Comparison of ENCODE assay signal across 8 mouse cellular contexts in the genomic region with DNA sequence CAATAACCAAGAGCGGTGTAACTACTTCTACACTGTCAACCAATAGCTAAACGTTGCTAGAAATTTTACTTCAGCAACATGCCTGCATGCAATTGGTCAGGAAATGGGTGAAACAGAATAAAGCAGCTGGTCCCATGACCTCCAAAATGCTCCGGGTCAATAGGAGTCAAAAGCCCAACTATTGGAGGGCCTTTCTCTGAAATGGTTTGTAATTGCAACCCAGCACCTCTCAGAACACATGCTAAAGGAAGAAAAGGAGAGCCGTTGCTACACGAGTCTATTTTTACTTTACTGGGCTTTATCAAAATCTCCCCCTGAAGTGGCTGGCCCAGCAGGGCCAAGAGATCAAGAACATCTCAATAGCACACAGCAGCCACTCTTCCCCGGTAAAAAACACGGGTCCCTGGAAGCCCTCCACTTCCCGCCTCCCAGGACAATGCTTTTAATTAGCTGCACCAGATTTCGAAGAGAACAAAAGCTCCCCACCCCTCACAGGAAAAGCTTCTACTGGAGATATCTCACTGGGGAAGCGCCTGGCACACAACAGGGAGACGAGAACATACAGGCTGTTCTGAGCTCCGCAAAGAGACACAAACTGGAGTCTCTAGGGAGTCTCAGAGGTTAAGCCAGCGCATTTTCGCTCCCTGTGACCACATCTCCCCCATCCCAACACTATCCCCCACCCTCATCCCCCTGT. TPM values are rescaled to one million over a fixed set of nuclear protein-coding genes. Genes with fewer than 3 reads are reported as not detected.
DNase-seq lines count a peak whose midpoint lies in the region; ATAC-seq lines count a peak whose summit lies in the region.

No protein-coding gene starts in this region.

- intact Hi-C loops in left cerebral cortex, postnatal 36 days (cut with DNase I) = no loop called here

- no peak overlapping the region for H3K9ac ChIP-seq in forebrain, embryonic 15.5 days (replicated peaks)
- 0 out of 2 replicates have a peak overlapping the region, but pooled peaks have one; percentile 8 for H3K9ac ChIP-seq in hindbrain, embryonic 12.5 days

- no peak overlapping the region for H3K4me3 ChIP-seq in forebrain, embryonic 15.5 days
- no peak overlapping the region for H3K4me3 ChIP-seq in hindbrain, embryonic 12.5 days
- H3K4me3 ChIP-seq in midbrain, embryonic 10.5 days = peak overlapping the region; percentile 32

- no peak overlapping the region; the same call in 1 of the 2 replicates for H3K27ac ChIP-seq in forebrain, embryonic 15.5 days (replicated peaks)
- H3K27ac ChIP-seq in hindbrain, embryonic 12.5 days = peak overlapping the region; percentile 66
- peak overlapping the region; percentile 90 for H3K27ac ChIP-seq in midbrain, embryonic 10.5 days (replicated peaks)

- H3K4me1 ChIP-seq in forebrain, embryonic 15.5 days = peaks cover 54% of the 10 kb centered on the region
- H3K4me1 ChIP-seq in hindbrain, embryonic 12.5 days = peaks cover 50% of the 10 kb centered on the region
- H3K4me1 ChIP-seq in midbrain, embryonic 10.5 days = peaks cover 85% of the 10 kb centered on the region

- H3K27me3 ChIP-seq in forebrain, embryonic 15.5 days = no peaks in the 10 kb centered on the region
- H3K27me3 ChIP-seq in hindbrain, embryonic 12.5 days = peaks cover 3% of the 10 kb centered on the region; the same call in 1 of the 2 replicates
- H3K27me3 ChIP-seq in midbrain, embryonic 10.5 days (ENCODE audit: low read depth, poor library complexity, severe bottlenecking) = peaks cover 36% of the 10 kb centered on the region

- H3K36me3 ChIP-seq in forebrain, embryonic 15.5 days = no peaks in the 10 kb centered on the region
- H3K36me3 ChIP-seq in hindbrain, embryonic 12.5 days = no peaks in the 10 kb centered on the region
- no peaks in the 10 kb centered on the region for H3K36me3 ChIP-seq in midbrain, embryonic 10.5 days

- peak; percentile 29 for DNase-seq in adrenal gland, postnatal 10 days
- DNase-seq in adrenal gland, postnatal 25 days = no peak
- DNase-seq in left cerebral cortex, postnatal 36 days (ENCODE audit: low spot score in 2 of 2) = peak; percentile 62 to 65
- DNase-seq in midbrain, embryonic 10.5 days (ENCODE audit: low spot score) = peak; percentile 64
- DNase-seq in testis, postnatal 10 days (ENCODE audit: low spot score) = peak; percentile 47
- no peak for DNase-seq in thymus, postnatal 25 days

- 0 out of 2 replicates have a peak, but pooled peaks have one; percentile 17 for ATAC-seq in forebrain, embryonic 15.5 days (replicated peaks)
- ATAC-seq in hindbrain, embryonic 12.5 days (ENCODE audit: low FRiP score) = no peak

- H3K9me3 ChIP-seq in forebrain, embryonic 15.5 days = no peaks in the 10 kb centered on the region
- no peaks in the 10 kb centered on the region for H3K9me3 ChIP-seq in hindbrain, embryonic 12.5 days (replicated peaks)
- no peaks in the 10 kb centered on the region for H3K9me3 ChIP-seq in midbrain, embryonic 10.5 days (replicated peaks)

- H3K4me2 ChIP-seq in forebrain, embryonic 15.5 days (replicated peaks) = peak overlapping the region; percentile 21; the same call in 1 of the 2 replicates
- peak overlapping the region; percentile 36 for H3K4me2 ChIP-seq in hindbrain, embryonic 12.5 days (replicated peaks)

- WGBS in forebrain, embryonic 15.5 days = 11% methylated on average over 14 of the region's 14 CpGs
- WGBS in hindbrain, embryonic 12.5 days = 8% methylated on average over 14 of the region's 14 CpGs
- WGBS in midbrain, embryonic 10.5 days = 10% methylated on average over 14 of the region's 14 CpGs

RNA-seq across cellular contexts. Expression of a gene that starts 15.2 kb away (rescaled TPM):
- total RNA-seq in adrenal gland, postnatal 10 days (2021) = 10 to 100 TPM; 33.8 to 34.5 TPM
- total RNA-seq in adrenal gland, postnatal 25 days (2021) = 45.7 and 60.0 TPM in 2 replicates
- 5.2 and 6.4 TPM in 2 replicates for polyA plus RNA-seq in forebrain, embryonic 15.5 days (2015; fragmentation: Nextera tagmentation; extraction: Ambion mirVana)
- 6.0 and 9.4 TPM in 2 replicates for polyA plus RNA-seq in hindbrain, embryonic 12.5 days (2016; fragmentation: Nextera tagmentation; extraction: Ambion mirVana)
- 1 to 10 TPM; 4.8 TPM for total RNA-seq in left cerebral cortex, postnatal 36 days (2021)
- polyA plus RNA-seq in midbrain, embryonic 10.5 days (2016; fragmentation: Nextera tagmentation; extraction: Ambion mirVana) = 6.4 and 7.3 TPM in 2 replicates

RNA-seq across cellular contexts. Expression of a gene that starts 30.8 kb away (rescaled TPM):
- 10 to 100 TPM; 13.8 to 16.5 TPM for total RNA-seq in adrenal gland, postnatal 10 days (2021)
- total RNA-seq in adrenal gland, postnatal 25 days (2021) = 14.5 and 16.9 TPM in 2 replicates
- polyA plus RNA-seq in forebrain, embryonic 15.5 days (2015; fragmentation: Nextera tagmentation; extraction: Ambion mirVana) = 36.6 and 37.8 TPM in 2 replicates
- polyA plus RNA-seq in hindbrain, embryonic 12.5 days (2016; fragmentation: Nextera tagmentation; extraction: Ambion mirVana) = 36.1 and 38.7 TPM in 2 replicates
- total RNA-seq in left cerebral cortex, postnatal 36 days (2021) = 10 to 100 TPM; 80.9 to 99.1 TPM
- 8.8 and 16.5 TPM in 2 replicates for polyA plus RNA-seq in midbrain, embryonic 10.5 days (2016; fragmentation: Nextera tagmentation; extraction: Ambion mirVana)

Comparison
In these comparisons a context has a peak if more than half of its experiments do, and no peak if none do; other contexts are left out.
1. DNase-seq: peak in adrenal gland, postnatal 10 days (single experiment), left cerebral cortex, postnatal 36 days (2 of 2), midbrain, embryonic 10.5 days (single experiment) and testis, postnatal 10 days (single experiment); none in adrenal gland, postnatal 25 days (single experiment) and thymus, postnatal 25 days (single experiment).